Mouse (Mus musculus): ENCODE measurements around the gene Klhl26.

Klhl26 gene

DNA sequence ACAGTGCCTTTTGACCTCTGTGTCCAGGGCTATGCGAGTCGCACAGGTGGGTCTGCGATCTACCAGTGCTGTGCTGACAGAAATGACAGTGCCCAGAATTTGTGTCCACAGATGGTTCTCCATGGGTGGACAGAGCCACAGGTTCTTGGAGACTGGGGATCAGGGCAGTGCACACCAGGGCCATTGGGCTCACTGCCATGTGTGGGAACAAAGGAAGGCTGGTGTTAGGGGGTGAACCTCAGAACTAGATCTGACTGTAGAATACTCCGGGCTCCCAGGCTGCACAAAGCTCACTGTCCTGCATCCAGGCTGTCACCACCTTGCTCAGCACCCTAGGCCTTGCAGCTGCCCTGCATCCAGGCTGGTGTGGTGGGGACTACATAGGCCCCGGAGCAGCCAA is 66.5 kb downstream of the Klhl26 start:
- DNase-seq (ENCODE audit: low spot score in 2 of 2): no peak

DNA sequence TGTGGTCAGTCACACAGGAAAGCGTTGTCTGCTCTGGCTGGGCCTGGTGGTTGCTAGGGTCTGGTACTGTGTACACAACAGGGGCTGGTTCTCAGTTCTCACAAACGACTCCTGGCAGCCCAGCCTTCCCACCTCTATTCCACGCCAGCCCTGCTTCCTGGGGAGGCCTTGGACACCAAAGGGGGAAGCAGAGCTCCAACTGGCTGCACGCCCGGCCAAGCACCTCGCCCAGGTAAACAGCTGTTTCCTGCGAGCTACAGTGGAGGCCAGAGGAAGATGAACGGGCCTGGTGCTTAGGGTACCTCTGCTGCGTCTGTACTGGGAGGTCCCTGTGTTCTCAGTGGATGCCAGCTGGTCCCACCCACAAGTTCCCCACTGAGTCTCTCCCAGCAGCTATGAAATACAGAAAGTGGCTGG is 67.3 kb downstream of the Klhl26 start:
- DNase-seq (ENCODE audit: low spot score in 2 of 2): peak in 1 of 2 experiments; percentile 38

DNA sequence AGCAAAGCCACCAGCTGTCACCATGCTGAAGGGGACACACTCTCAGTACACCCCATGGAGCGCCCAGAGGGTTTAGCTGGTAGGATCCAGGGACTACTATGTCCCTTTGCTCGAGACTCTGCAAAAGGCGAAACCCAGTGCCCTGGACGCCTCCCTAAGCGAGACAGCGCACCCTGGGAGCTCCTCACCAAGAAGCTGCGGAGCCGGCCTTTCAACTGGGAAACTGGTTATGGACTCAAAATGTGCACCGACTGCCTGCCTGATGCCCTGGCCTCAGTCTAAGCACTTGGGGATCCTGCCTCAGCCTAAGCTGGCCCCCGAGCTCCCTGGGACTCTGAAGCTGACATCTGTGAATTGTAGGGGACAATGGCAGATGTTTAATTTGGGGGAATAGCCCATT is 67.7 kb downstream of the Klhl26 start:
- DNase-seq (ENCODE audit: low spot score in 2 of 2): no peak

DNA sequence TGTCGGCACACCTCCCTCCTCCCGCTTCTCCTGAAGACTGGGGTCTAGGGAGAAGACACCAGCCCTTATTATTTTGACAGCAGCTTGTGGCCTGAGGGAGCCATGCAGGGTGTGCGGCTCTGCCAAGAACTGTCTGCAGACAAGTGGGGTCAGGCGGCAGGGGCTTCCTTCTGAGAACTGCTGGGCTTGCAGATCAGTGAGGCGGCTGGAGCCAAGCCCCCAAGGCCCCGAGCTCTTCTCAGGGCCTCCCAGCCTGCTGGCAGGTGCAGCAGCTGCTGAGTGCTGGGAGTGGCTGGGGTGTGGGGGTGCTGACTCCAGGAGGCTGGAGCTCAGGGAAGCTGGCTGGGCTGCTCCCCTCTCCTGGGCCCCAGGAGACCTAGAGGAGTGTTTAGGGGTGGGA is 68.5 kb downstream of the Klhl26 start:
- DNase-seq (ENCODE audit: low spot score in 2 of 2): no peak

DNA sequence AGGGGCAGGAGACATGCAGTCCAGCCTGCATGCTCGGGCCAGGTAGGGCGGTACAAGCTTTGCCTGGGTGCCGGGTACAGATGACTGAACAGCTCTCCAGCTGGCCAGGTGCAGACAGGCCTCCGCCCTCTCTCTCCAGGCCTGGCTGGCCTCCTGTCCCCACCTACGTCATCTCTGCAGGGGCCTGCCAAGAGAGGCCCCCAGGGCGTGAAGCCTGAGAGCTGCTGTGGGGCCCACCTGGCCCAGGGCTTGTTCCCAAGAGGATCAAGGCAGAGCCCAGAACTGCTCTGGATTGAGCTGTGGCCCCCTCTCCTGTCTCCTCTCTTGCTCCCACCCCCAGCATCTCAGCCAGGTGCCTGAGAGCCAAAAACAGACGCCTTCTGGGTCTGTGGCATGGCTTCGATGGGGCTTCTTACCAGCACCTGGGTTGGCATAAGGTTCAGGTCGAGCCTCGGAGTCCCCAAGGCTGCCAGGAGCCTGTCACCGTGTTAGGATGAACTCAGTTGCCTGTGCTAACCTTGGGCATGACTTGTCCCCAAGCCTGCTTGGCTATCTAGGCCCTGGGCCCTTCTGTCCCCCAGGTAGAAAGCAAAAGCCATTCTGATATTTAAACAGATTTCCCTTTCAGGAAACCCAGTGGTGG is 70.2 kb downstream of the Klhl26 start:
- no peak for DNase-seq (ENCODE audit: low spot score in 2 of 2)

DNA sequence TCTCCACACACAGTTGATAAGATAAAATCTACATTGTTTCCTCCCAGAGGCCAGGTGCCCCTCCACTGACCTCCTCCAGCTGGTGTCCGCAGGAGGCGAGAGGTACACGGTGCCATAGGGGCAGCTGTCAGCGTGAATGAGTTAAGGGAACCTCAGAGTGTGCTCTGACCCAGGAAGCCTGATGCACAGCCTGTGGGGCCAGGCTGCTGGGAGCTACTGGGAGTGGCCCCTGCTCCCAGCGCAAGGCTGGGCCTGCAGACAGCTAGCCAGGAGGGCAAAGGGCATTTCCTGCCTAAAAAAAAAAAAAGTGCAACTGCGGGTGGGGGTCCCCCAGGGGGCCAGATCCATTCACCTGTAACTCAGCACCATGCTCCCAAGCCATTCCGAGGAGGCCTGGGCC is 71.6 kb downstream of the Klhl26 start:
- no peak for DNase-seq (ENCODE audit: low spot score in 2 of 2)

DNA sequence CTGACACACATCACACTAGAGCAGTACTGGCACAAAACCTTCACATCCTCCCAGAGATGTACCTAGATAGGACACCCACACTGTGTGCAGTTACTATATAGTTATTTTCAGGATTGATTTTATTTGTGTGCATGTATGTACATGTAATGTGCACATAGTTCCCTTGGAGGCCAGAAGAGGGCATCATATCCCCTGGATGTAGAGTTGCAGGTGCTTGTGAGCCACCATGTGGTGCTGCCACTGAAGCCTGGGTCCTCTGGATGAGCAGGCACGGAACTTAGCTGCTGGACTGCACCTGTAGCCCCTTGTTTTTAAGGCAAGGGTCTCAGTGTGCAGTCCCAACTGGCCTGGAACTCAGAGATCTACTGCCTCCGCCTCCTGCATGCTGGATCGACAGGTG is 72.6 kb downstream of the Klhl26 start:
- DNase-seq (ENCODE audit: low spot score in 2 of 2): no peak

All from heart, adult 9 months (tissue).